Mouse (Mus musculus): Measurements from ENCODE around the gene Gngt1. TPM values are rescaled to one million over a fixed set of nuclear protein-coding genes. Genes with fewer than 3 reads are reported as not detected.

Gngt1 gene
- not detected in 2 replicates for polyA plus RNA-seq (2016; fragmentation: Nextera tagmentation; extraction: Ambion mirVana)

- H3K27ac ChIP-seq (replicated peaks) = no peak within 1 kb of the TSS
Observed at GRCm38 (mm10) chr6:3993492-3993891, at the start of gene Gngt1. TSS of gene Gngt1 (plus strand) at chr6:3993792.

GRCm38 (mm10) chr6:3954969-3955368 lies 38.6 kb upstream of the Gngt1 start:
- no peak for DNase-seq (ENCODE audit: low spot score)
- H3K4me3 ChIP-seq = no peak overlapping the region
- 56% methylated on average over 4 of the region's 4 CpGs for WGBS
- no peaks in the 10 kb centered on the region for H3K36me3 ChIP-seq (replicated peaks)
- no peak overlapping the region for H3K27ac ChIP-seq (replicated peaks)
- no peaks in the 10 kb centered on the region for H3K27me3 ChIP-seq (replicated peaks; ENCODE audit: low read depth, poor library complexity, severe bottlenecking)
- no peaks in the 10 kb centered on the region for H3K4me1 ChIP-seq
- H3K9me3 ChIP-seq = no peaks in the 10 kb centered on the region

More at GRCm38 (mm10) chr6:3993492-3993891, at the start of gene Gngt1:
- H3K36me3 ChIP-seq (replicated peaks) = no peaks in the 10 kb centered on the region
- no peaks in the 10 kb centered on the region for H3K27me3 ChIP-seq (replicated peaks; ENCODE audit: low read depth, poor library complexity, severe bottlenecking)
- no peaks in the 10 kb centered on the region for H3K4me1 ChIP-seq
- WGBS = 93% methylated on average over 6 of the region's 6 CpGs
- no peak for DNase-seq (ENCODE audit: low spot score)
- H3K4me3 ChIP-seq = no peak within 1 kb of the TSS
- no peaks in the 10 kb centered on the region for H3K9me3 ChIP-seq

GRCm38 (mm10) chr6:3967676-3968626 lies 25.6 kb upstream of the Gngt1 start:
- Histone ChIP-seq H3K36me3 (replicated peaks) (no peaks in the 10 kb centered on the region), H3K9me3 (0 out of 2 replicates have a peak, but pooled peaks cover 4% of the 10 kb centered on the region), H3K27me3 (replicated peaks; ENCODE audit: low read depth, poor library complexity, severe bottlenecking) (peaks cover 22% of the 10 kb centered on the region), H3K4me3 (peak overlapping the region; percentile 43), H3K4me1 (peaks cover 6% of the 10 kb centered on the region), H3K27ac (replicated peaks) (no peak overlapping the region)
- WGBS = 25% methylated on average over 31 of the region's 31 CpGs
- DNase-seq (ENCODE audit: low spot score) = peak; percentile 19

- no peak overlapping the region for H3K4me3 ChIP-seq
- no peak for DNase-seq (ENCODE audit: low spot score)
- no peak overlapping the region for H3K27ac ChIP-seq (replicated peaks)
- peaks cover 8% of the 10 kb centered on the region for H3K27me3 ChIP-seq (replicated peaks; ENCODE audit: low read depth, poor library complexity, severe bottlenecking)
- H3K4me1 ChIP-seq = no peaks in the 10 kb centered on the region
- no peaks in the 10 kb centered on the region for H3K9me3 ChIP-seq
- WGBS = 73% methylated on average over 1 of the region's 1 CpGs
- H3K36me3 ChIP-seq (replicated peaks) = no peaks in the 10 kb centered on the region
Observed at GRCm38 (mm10) chr6:3973679-3974078, 19.9 kb upstream of the Gngt1 start.

- DNase-seq (ENCODE audit: low spot score) = no peak
- Histone ChIP-seq H3K4me1 (no peaks in the 10 kb centered on the region), H3K27ac (replicated peaks) (no peak overlapping the region), H3K4me3 (no peak overlapping the region), H3K36me3 (replicated peaks) (no peaks in the 10 kb centered on the region), H3K9me3 (no peaks in the 10 kb centered on the region), H3K27me3 (replicated peaks; ENCODE audit: low read depth, poor library complexity, severe bottlenecking) (no peaks in the 10 kb centered on the region)
- WGBS = 87% methylated on average over 5 of the region's 5 CpGs
Observed at GRCm38 (mm10) chr6:3982661-3983284, 10.8 kb upstream of the Gngt1 start.

GRCm38 (mm10) chr6:3988750-3989149 lies 4.8 kb upstream of the Gngt1 start, which contains the start of gene Tfpi2:
TSS of gene Tfpi2 (minus strand) at chr6:3988919.
- no peak for DNase-seq (ENCODE audit: low spot score)
- Histone ChIP-seq H3K9me3 (no peaks in the 10 kb centered on the region), H3K27me3 (replicated peaks; ENCODE audit: low read depth, poor library complexity, severe bottlenecking) (no peaks in the 10 kb centered on the region), H3K36me3 (replicated peaks) (no peaks in the 10 kb centered on the region), H3K4me3 (no peak within 1 kb of the TSS), H3K4me1 (no peaks in the 10 kb centered on the region), H3K27ac (replicated peaks) (no peak within 1 kb of the TSS)
- WGBS = 76% methylated on average over 3 of the region's 3 CpGs

GRCm38 (mm10) chr6:3998089-3998488 lies 4.5 kb downstream of the Gngt1 start:
- Histone ChIP-seq H3K4me3 (no peak overlapping the region), H3K4me1 (no peaks in the 10 kb centered on the region), H3K27ac (replicated peaks) (no peak overlapping the region), H3K36me3 (replicated peaks) (no peaks in the 10 kb centered on the region), H3K27me3 (replicated peaks; ENCODE audit: low read depth, poor library complexity, severe bottlenecking) (no peaks in the 10 kb centered on the region), H3K9me3 (no peaks in the 10 kb centered on the region)
- no peak for DNase-seq (ENCODE audit: low spot score)
- WGBS = 78% methylated on average over 4 of the region's 4 CpGs

- no peak for DNase-seq (ENCODE audit: low spot score)
- H3K27me3 ChIP-seq (replicated peaks; ENCODE audit: low read depth, poor library complexity, severe bottlenecking) = no peaks in the 10 kb centered on the region; the same call in 1 of the 2 replicates
- no peak overlapping the region for H3K27ac ChIP-seq (replicated peaks)
- WGBS = 69% methylated on average over 6 of the region's 6 CpGs
- no peak overlapping the region for H3K4me3 ChIP-seq
- no peaks in the 10 kb centered on the region for H3K9me3 ChIP-seq
- no peaks in the 10 kb centered on the region for H3K36me3 ChIP-seq (replicated peaks)
- H3K4me1 ChIP-seq = peaks cover 6% of the 10 kb centered on the region
Observed at GRCm38 (mm10) chr6:3999296-3999695, 5.7 kb downstream of the Gngt1 start.

GRCm38 (mm10) chr6:4000716-4001115 lies 7.1 kb downstream of the Gngt1 start:
- Histone ChIP-seq H3K36me3 (replicated peaks) (no peaks in the 10 kb centered on the region), H3K4me3 (no peak overlapping the region), H3K9me3 (no peaks in the 10 kb centered on the region), H3K4me1 (peaks cover 7% of the 10 kb centered on the region), H3K27me3 (replicated peaks; ENCODE audit: low read depth, poor library complexity, severe bottlenecking) (no peaks in the 10 kb centered on the region; the same call in 1 of the 2 replicates), H3K27ac (replicated peaks) (no peak overlapping the region)
- no peak for DNase-seq (ENCODE audit: low spot score)
- 80% methylated on average over 3 of the region's 3 CpGs for WGBS

- H3K36me3 ChIP-seq (replicated peaks) = no peaks in the 10 kb centered on the region
- peak overlapping the region; percentile 62 for H3K4me3 ChIP-seq
- no peaks in the 10 kb centered on the region for H3K9me3 ChIP-seq
- no peak for DNase-seq (ENCODE audit: low spot score)
- H3K4me1 ChIP-seq = peaks cover 7% of the 10 kb centered on the region
- 40% methylated on average over 4 of the region's 4 CpGs for WGBS
- no peaks in the 10 kb centered on the region; the same call in 1 of the 2 replicates for H3K27me3 ChIP-seq (replicated peaks; ENCODE audit: low read depth, poor library complexity, severe bottlenecking)
- H3K27ac ChIP-seq (replicated peaks) = peak overlapping the region; percentile 90
Observed at GRCm38 (mm10) chr6:4003445-4003844, 9.9 kb downstream of the Gngt1 start.

- peak within 1 kb of the TSS; percentile 90 for H3K27ac ChIP-seq (replicated peaks)
- H3K36me3 ChIP-seq (replicated peaks) = no peaks in the 10 kb centered on the region
- peaks cover 7% of the 10 kb centered on the region for H3K4me1 ChIP-seq
- H3K27me3 ChIP-seq (replicated peaks; ENCODE audit: low read depth, poor library complexity, severe bottlenecking) = no peaks in the 10 kb centered on the region; the same call in 1 of the 2 replicates
- H3K9me3 ChIP-seq = no peaks in the 10 kb centered on the region
- 2% methylated on average over 19 of the region's 19 CpGs for WGBS
- H3K4me3 ChIP-seq = peak within 1 kb of the TSS; percentile 62
- DNase-seq (ENCODE audit: low spot score) = peak; percentile 73
Observed at GRCm38 (mm10) chr6:4003890-4004306, 10.3 kb downstream of the Gngt1 start, which contains the start of gene Gng11. TSS of gene Gng11 (plus strand) at chr6:4003904.

- Histone ChIP-seq H3K4me3 (peak overlapping the region; percentile 62), H3K9me3 (no peaks in the 10 kb centered on the region), H3K27ac (replicated peaks) (no peak overlapping the region)
Observed at GRCm38 (mm10) chr6:4004808-4005207, 11.2 kb downstream of the Gngt1 start.

More at GRCm38 (mm10) chr6:4004808-4005207, 11.2 kb downstream of the Gngt1 start:
- WGBS = 80% methylated on average over 2 of the region's 2 CpGs
- no peak for DNase-seq (ENCODE audit: low spot score)
- Histone ChIP-seq H3K27me3 (replicated peaks; ENCODE audit: low read depth, poor library complexity, severe bottlenecking) (no peaks in the 10 kb centered on the region; the same call in 1 of the 2 replicates), H3K4me1 (peaks cover 11% of the 10 kb centered on the region), H3K36me3 (replicated peaks) (no peaks in the 10 kb centered on the region)
